Comparison of ENCODE assay signal across 8 mouse cellular contexts in genomic region chr7:100429102-100429501, GRCm38 (mm10). TPM values are rescaled to one million over a fixed set of nuclear protein-coding genes. Genes with fewer than 3 reads are reported as not detected.
DNase-seq lines count a peak whose midpoint lies in the region; ATAC-seq and TF ChIP-seq lines count a peak whose summit lies in the region.

No protein-coding gene starts in this region.

- H3K4me2 ChIP-seq in midbrain, postnatal 0 days (ENCODE audit: low read depth, low read length, poor library complexity, severe bottlenecking) = no peak overlapping the region
- no peak overlapping the region for H3K4me2 ChIP-seq in midbrain, embryonic 11.5 days
- no peak overlapping the region for H3K4me2 ChIP-seq in liver, embryonic 13.5 days

- H3K4me3 ChIP-seq in midbrain, postnatal 0 days (ENCODE audit: low read depth, low read length) = no peak overlapping the region
- no peak overlapping the region for H3K4me3 ChIP-seq in midbrain, embryonic 11.5 days (ENCODE audit: low read depth, low read length)
- H3K4me3 ChIP-seq in liver, embryonic 13.5 days (replicated peaks) = no peak overlapping the region

- peak; percentile 62 for DNase-seq in midbrain, postnatal 0 days (ENCODE audit: low spot score)
- no peak for DNase-seq in midbrain, embryonic 11.5 days (ENCODE audit: low spot score, missing footprints)
- DNase-seq in adrenal gland, adult 18-20 months (ENCODE audit: low spot score in 2 of 2) = peak; percentile 39 to 46
- peak; percentile 61 for DNase-seq in embryo, embryonic 10.5 days (ENCODE audit: low spot score)
- peak; percentile 43 for DNase-seq in liver, embryonic 13.5 days
- peak; percentile 59 to 71 for DNase-seq in right cerebral cortex, adult 2 months (ENCODE audit: low spot score in 2 of 2)

- peaks cover 68% of the 10 kb centered on the region for H3K36me3 ChIP-seq in midbrain, postnatal 0 days (ENCODE audit: insufficient read depth, low read length)
- H3K36me3 ChIP-seq in midbrain, embryonic 11.5 days (ENCODE audit: control insufficient read depth, insufficient read depth, low read length) = peaks cover 43% of the 10 kb centered on the region
- peaks cover 84% of the 10 kb centered on the region for H3K36me3 ChIP-seq in liver, embryonic 13.5 days

- ATAC-seq in midbrain, postnatal 0 days (ENCODE audit: low FRiP score) = no peak
- ATAC-seq in midbrain, embryonic 11.5 days (ENCODE audit: low FRiP score) = no peak
- ATAC-seq in inflammation-experienced regulatory T-cells, adult 6 months = peak; percentile 58
- no peak for ATAC-seq in liver, embryonic 13.5 days (ENCODE audit: low read depth)
- ATAC-seq in monocyte, adult 5-6 weeks (replicated peaks; ENCODE audit: insufficient number of reproducible peaks, low FRiP score, low TSS enrichment, poor library complexity, severe bottlenecking) = no peak

- H3K27ac ChIP-seq in midbrain, postnatal 0 days (ENCODE audit: low read depth, low read length) = no peak overlapping the region
- no peak overlapping the region for H3K27ac ChIP-seq in midbrain, embryonic 11.5 days (ENCODE audit: low read depth, low read length)
- H3K27ac ChIP-seq in liver, embryonic 13.5 days = no peak overlapping the region

- H3K4me1 ChIP-seq in midbrain, postnatal 0 days (ENCODE audit: insufficient read depth, low read length) = no peaks in the 10 kb centered on the region
- no peaks in the 10 kb centered on the region for H3K4me1 ChIP-seq in midbrain, embryonic 11.5 days (ENCODE audit: control insufficient read depth, insufficient read depth, low read length)
- no peaks in the 10 kb centered on the region for H3K4me1 ChIP-seq in liver, embryonic 13.5 days (replicated peaks)

- no peaks in the 10 kb centered on the region for H3K27me3 ChIP-seq in midbrain, postnatal 0 days (ENCODE audit: insufficient read depth, low read length)
- H3K27me3 ChIP-seq in midbrain, embryonic 11.5 days (ENCODE audit: control insufficient read depth, insufficient read depth, low read length) = no peaks in the 10 kb centered on the region
- no peaks in the 10 kb centered on the region for H3K27me3 ChIP-seq in liver, embryonic 13.5 days

- 62% methylated on average over 3 of the region's 3 CpGs for WGBS in midbrain, postnatal 0 days
- WGBS in midbrain, embryonic 11.5 days = 75% methylated on average over 3 of the region's 3 CpGs
- WGBS in liver, embryonic 13.5 days (ENCODE audit: insufficient replicate concordance) = 58% methylated on average over 3 of the region's 3 CpGs

- TF ChIP-seq CTCF in midbrain, postnatal 0 days (IDR thresholded peaks at IDR 0.05) = peak; percentile 97

- H3K9me3 ChIP-seq in midbrain, postnatal 0 days (ENCODE audit: low read length) = no peaks in the 10 kb centered on the region
- no peaks in the 10 kb centered on the region for H3K9me3 ChIP-seq in midbrain, embryonic 11.5 days (ENCODE audit: control insufficient read depth, low read length)
- no peaks in the 10 kb centered on the region for H3K9me3 ChIP-seq in liver, embryonic 13.5 days (replicated peaks)

- H3K9ac ChIP-seq in midbrain, postnatal 0 days (replicated peaks; ENCODE audit: low read length, poor library complexity, severe bottlenecking) = no peak overlapping the region
- no peak overlapping the region for H3K9ac ChIP-seq in midbrain, embryonic 11.5 days (ENCODE audit: low read length)
- H3K9ac ChIP-seq in liver, embryonic 13.5 days = no peak overlapping the region

RNA-seq across cellular contexts. Expression of gene Ucp3, which starts 43.7 kb away (rescaled TPM):
- total RNA-seq in midbrain, postnatal 0 days (2014; rRNA removed) = not detected in 2 replicates
- polyA plus RNA-seq in midbrain, postnatal 0 days (2015; fragmentation: Nextera tagmentation; extraction: Ambion mirVana) = 0.06 and 0.16 TPM in 2 replicates
- polyA plus RNA-seq in midbrain, embryonic 11.5 days (2014; fragmentation: Nextera tagmentation; extraction: Ambion mirVana) = not detected in 2 replicates
- total RNA-seq in adrenal gland, adult 18-20 months (2021) = 10 to 100 TPM; 19.5 to 30.1 TPM
- under 1 TPM in 1 of 3 experiments, not detected in 2; 0.55 TPM for polyA plus RNA-seq in inflammation-experienced regulatory T-cells, adult 6 months (2017; shearing (Covaris generic))
- not detected in 2 replicates for polyA plus RNA-seq in liver, embryonic 13.5 days (2015; fragmentation: Nextera tagmentation; extraction: Ambion mirVana)
- 0.29 TPM in 1 of 3 replicates, not detected in the others for total RNA-seq in monocyte, adult 5-6 weeks (2017)

RNA-seq across cellular contexts. Expression of gene Ppme1, which starts 57.0 kb away (rescaled TPM):
- 159 and 172 TPM in 2 replicates for total RNA-seq in midbrain, postnatal 0 days (2014; rRNA removed)
- 149 and 161 TPM in 2 replicates for polyA plus RNA-seq in midbrain, postnatal 0 days (2015; fragmentation: Nextera tagmentation; extraction: Ambion mirVana)
- 95.4 and 102 TPM in 2 replicates for polyA plus RNA-seq in midbrain, embryonic 11.5 days (2014; fragmentation: Nextera tagmentation; extraction: Ambion mirVana)
- 10 to 100 TPM; 74.6 to 77.5 TPM for total RNA-seq in adrenal gland, adult 18-20 months (2021)
- polyA plus RNA-seq in inflammation-experienced regulatory T-cells, adult 6 months (2017; shearing (Covaris generic)) = 10 to 100 TPM; 19.5 to 23.9 (median 22.9) TPM
- polyA plus RNA-seq in liver, embryonic 13.5 days (2015; fragmentation: Nextera tagmentation; extraction: Ambion mirVana) = 24.0 and 26.3 TPM in 2 replicates
- 44.9 to 68.1 TPM (median 64.4 TPM) in 3 replicates for total RNA-seq in monocyte, adult 5-6 weeks (2017)

RNA-seq across cellular contexts. Expression of gene C2cd3, which starts 57.1 kb away (rescaled TPM):
- total RNA-seq in midbrain, postnatal 0 days (2014; rRNA removed) = 22.2 and 26.6 TPM in 2 replicates
- polyA plus RNA-seq in midbrain, postnatal 0 days (2015; fragmentation: Nextera tagmentation; extraction: Ambion mirVana) = 8.1 and 8.5 TPM in 2 replicates
- 36.0 and 38.3 TPM in 2 replicates for polyA plus RNA-seq in midbrain, embryonic 11.5 days (2014; fragmentation: Nextera tagmentation; extraction: Ambion mirVana)
- 10 to 100 TPM; 17.4 to 20.2 TPM for total RNA-seq in adrenal gland, adult 18-20 months (2021)
- polyA plus RNA-seq in inflammation-experienced regulatory T-cells, adult 6 months (2017; shearing (Covaris generic)) = 10 to 100 TPM; 32.1 to 38.2 (median 36.9) TPM
- polyA plus RNA-seq in liver, embryonic 13.5 days (2015; fragmentation: Nextera tagmentation; extraction: Ambion mirVana) = 8.5 and 10.3 TPM in 2 replicates
- total RNA-seq in monocyte, adult 5-6 weeks (2017) = 14.5 to 39.8 TPM (median 23.7 TPM) in 3 replicates
